Mouse (Mus musculus) hindbrain, postnatal 0 days (tissue): ENCODE measurements around the gene Nfxl1. TPM values are rescaled to one million over a fixed set of nuclear protein-coding genes. Genes with fewer than 3 reads are reported as not detected.

ENCODE experiments used
- ATAC-seq: fragments of 200-750 bp; cut with Nextera tagmentation; 2 replicates; pipeline ENCODE4 v1.8.0; 2017; ENCODE audit warnings: mild to moderate bottlenecking, moderate TSS enrichment, moderate library complexity
- DNase-seq: peaks from one replicate; pipeline ENCODE4 v3.0.0-alpha.2; 2015; ENCODE audit warnings: low spot score
- H3K27ac ChIP-seq: fragments of 300-500 bp; sonication (generic); 2 replicates; pipeline ENCODE4 v1.5.1; 2014; ENCODE audit warnings: mild to moderate bottlenecking
- H3K27me3 ChIP-seq: fragments of 300-500 bp; sonication (generic); 2 replicates; pipeline ENCODE4 v1.6.1; 2014; ENCODE audit warnings: low read length, mixed read lengths; ENCODE audit not compliant: insufficient read depth
- H3K36me3 ChIP-seq: fragments of 300-500 bp; sonication (generic); 2 replicates; pipeline ENCODE4 v1.6.1; 2014; ENCODE audit warnings: low read length, mixed read lengths; ENCODE audit not compliant: insufficient read depth
- H3K4me1 ChIP-seq: fragments of 300-500 bp; sonication (generic); 2 replicates; pipeline ENCODE4 v1.6.1; 2014; ENCODE audit warnings: antibody characterized with exemption, low read length, mixed read lengths; ENCODE audit not compliant: insufficient read depth
- H3K4me2 ChIP-seq: fragments of 300-500 bp; sonication (generic); 2 replicates; pipeline ENCODE4 v1.6.1; 2014; ENCODE audit warnings: low read depth, mild to moderate bottlenecking, low read length, moderate library complexity, mixed read lengths
- H3K4me3 ChIP-seq: fragments of 300-500 bp; sonication (generic); 2 replicates; pipeline ENCODE4 v1.5.1; 2014; ENCODE audit warnings: low read length
- H3K9ac ChIP-seq: fragments of 300-500 bp; sonication (generic); replicated peaks from 2 replicates; pipeline ENCODE4 v1.6.1; 2014; ENCODE audit warnings: mild to moderate bottlenecking, low read length, moderate library complexity, mixed read lengths
- H3K9me3 ChIP-seq: fragments of 300-500 bp; sonication (generic); 2 replicates; pipeline ENCODE4 v1.6.1; 2016; ENCODE audit warnings: low read length, mixed read lengths
- CTCF ChIP-seq: IDR thresholded peaks from 2 replicates; pipeline ENCODE4 v1.5.1; 2016; ENCODE audit warnings: antibody characterized with exemption, control low read depth, low read depth
- WGBS: fragments of 180-500 bp; shearing (Covaris S2); extraction: QIAGEN DNeasy Blood & Tissue Kit; methylation state at CpG from one replicate; pipeline ENCODE4 v1.1.7; 2014; 5-methylcytosine and 5-hydroxymethylcytosine counted together
- polyA plus RNA-seq: library from polyadenylated mRNA; unstranded; fragments of >200 nt; fragmentation: Nextera tagmentation; extraction: Ambion mirVana; gene quantifications from 2 replicates; pipeline ENCODE4 v1.2.1, GENCODE M21; 2015
- total RNA-seq: library from RNA; depleted of rRNA; stranded (reverse); fragments of >200 nt; gene quantifications from 2 replicates; pipeline ENCODE4 v1.2.3, GENCODE M21; 2014; rRNA removed

The Nfxl1 gene
- total and polyA plus RNA-seq, 2 experiments from 2014 or later, result 8.7 to 24.3 TPM

DNA sequence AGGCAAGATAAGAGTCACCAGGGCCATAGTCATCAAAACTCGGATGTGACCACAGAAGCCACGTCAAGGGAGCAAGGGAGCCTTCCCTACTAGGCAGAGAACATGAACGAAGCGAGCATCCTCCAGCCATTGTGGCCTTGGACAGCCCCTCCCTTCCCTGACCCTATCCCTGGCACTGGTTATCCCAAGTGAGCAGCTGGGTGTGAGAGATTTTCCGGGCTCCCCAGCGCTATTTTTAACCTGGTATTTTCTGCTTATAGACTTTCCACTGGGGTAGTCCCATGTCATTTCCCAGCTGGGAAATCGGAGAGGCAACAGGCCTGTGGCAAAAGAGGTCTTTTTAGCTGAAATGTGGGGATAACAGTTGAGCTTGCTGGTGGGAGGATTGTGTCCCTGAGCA lies 65.6 kb downstream of the Nfxl1 start:
- Histone ChIP-seq H3K9ac (no peak overlapping the region), H3K4me1 (no peaks in the 10 kb centered on the region), H3K27me3 (no peaks in the 10 kb centered on the region), H3K4me3 (no peak overlapping the region), H3K27ac (no peak overlapping the region), H3K36me3 (no peaks in the 10 kb centered on the region), H3K4me2 (no peak overlapping the region), H3K9me3 (no peaks in the 10 kb centered on the region)
- WGBS, result 79% methylated on average over 7 of the region's 7 CpGs
- no peak for DNase-seq
- no peak for ATAC-seq
- TF ChIP-seq CTCF, result no peak

DNA sequence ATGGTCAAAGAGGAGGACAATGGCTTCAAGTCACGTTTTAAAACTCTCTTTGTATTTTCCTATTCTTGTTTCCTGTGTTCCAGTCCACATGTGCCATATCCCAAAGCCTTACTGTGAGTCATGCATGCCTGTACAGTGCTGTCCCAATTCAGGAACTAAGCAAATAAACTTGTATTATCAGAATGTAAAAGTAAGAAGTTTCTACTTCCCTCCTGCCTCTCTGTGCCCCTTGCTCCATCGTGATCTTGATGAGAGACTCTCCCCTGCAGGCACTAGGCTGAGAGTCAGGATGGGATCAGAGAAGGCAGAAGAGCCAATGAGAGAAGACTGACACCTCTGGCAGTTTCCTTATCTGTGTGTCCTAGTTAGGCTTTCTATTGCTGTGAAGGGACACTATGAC lies 68.3 kb downstream of the Nfxl1 start:
- no peak overlapping the region for H3K4me2 ChIP-seq
- DNase-seq (no peak), ATAC-seq (no peak)
- no peak overlapping the region for H3K4me3 ChIP-seq
- no peak overlapping the region for H3K9ac ChIP-seq
- no peaks in the 10 kb centered on the region for H3K9me3 ChIP-seq
- H3K27ac ChIP-seq, result no peak overlapping the region
- H3K36me3 ChIP-seq, result no peaks in the 10 kb centered on the region
- WGBS, result 55% methylated on average over 2 of the region's 2 CpGs
- H3K4me1 ChIP-seq, result no peaks in the 10 kb centered on the region
- no peaks in the 10 kb centered on the region for H3K27me3 ChIP-seq
- TF ChIP-seq CTCF, result no peak

DNA sequence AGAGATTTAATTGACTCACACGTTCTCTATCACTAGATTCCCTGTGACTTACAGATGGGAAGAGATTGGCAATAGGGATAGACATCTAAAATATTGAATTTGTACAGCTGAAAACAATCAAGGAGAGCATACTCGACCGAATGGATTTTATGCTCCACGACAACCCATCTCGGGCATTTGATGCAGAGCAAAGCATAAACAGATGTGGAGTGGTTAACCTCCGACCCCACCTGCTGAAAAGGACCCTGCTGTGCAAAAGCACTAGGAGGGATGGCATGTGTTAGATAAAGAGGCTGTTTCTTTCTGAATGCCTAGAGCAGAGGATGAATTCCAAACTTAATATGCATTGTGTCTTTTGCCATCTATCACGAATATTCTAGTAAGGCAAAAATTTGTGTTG lies 79.0 kb downstream of the Nfxl1 start:
- H3K4me1 ChIP-seq, result no peaks in the 10 kb centered on the region
- H3K4me3 ChIP-seq, result no peak overlapping the region
- WGBS, result 29% methylated on average over 7 of the region's 7 CpGs
- no peaks in the 10 kb centered on the region for H3K27me3 ChIP-seq
- H3K4me2 ChIP-seq, result no peak overlapping the region
- H3K9me3 ChIP-seq, result no peaks in the 10 kb centered on the region
- DNase-seq (no peak), ATAC-seq (no peak)
- no peak for TF ChIP-seq CTCF
- H3K9ac ChIP-seq, result no peak overlapping the region
- no peaks in the 10 kb centered on the region for H3K36me3 ChIP-seq
- no peak overlapping the region for H3K27ac ChIP-seq

DNA sequence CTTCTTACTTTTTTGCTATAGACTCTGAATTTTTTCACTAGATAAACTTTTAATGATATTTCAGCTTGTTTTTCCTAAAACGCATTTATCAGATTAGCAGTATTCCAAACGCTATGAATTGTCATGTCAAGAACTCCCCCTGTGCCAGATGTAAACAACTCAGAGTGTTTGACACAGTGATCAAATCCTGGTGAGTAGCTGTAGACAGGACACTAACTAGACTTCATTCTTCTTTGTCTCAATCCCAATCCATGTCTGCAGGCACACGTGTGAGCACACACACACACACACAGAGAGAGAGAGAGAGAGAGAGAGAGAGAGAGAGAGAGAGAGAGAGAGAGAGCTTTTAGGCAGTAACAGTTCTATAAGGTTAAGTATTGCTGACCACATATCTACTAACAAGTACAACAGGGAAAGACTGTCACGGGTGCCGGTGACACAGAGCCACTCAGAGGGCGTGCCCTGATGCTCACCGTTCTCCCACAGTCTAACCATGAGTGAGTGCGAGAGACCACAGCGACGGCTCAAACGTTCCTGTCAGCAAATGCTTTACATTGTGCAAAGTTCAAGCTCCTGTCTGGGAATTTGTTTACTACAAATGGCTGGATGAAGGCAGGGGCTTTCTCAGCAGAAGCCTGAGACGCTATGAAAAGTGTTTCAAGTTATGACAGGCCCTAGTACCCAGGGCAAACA lies 87.0 kb downstream of the Nfxl1 start:
- Histone ChIP-seq H3K4me1 (no peaks in the 10 kb centered on the region), H3K27ac (no peak overlapping the region)
- TF ChIP-seq CTCF, result no peak

DNA sequence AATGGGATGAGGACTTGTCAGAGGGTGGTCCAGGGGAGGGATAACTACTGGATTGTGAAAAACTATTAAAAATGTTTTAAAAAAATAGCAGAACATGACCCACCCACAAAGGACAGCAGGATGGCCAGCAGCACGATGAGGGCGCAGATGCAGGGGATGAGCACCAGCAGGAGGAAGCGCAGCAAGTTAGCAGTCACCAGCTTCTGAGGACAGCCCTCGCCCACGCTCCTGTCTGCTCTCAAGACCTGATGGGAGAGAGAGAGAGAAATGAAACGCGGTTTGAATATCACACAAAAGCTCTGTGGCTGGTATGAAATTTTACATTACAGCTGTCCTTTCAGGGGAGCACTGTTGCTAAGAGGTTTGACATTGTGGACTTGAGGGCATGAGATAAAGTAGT lies 87.7 kb downstream of the Nfxl1 start:
- no peaks in the 10 kb centered on the region for H3K4me1 ChIP-seq
- H3K4me3 ChIP-seq, result no peak overlapping the region
- no peak for DNase-seq
- no peak overlapping the region for H3K9ac ChIP-seq
- H3K36me3 ChIP-seq, result no peaks in the 10 kb centered on the region
- no peak overlapping the region for H3K4me2 ChIP-seq
- TF ChIP-seq CTCF, result no peak
- no peaks in the 10 kb centered on the region for H3K27me3 ChIP-seq
- H3K9me3 ChIP-seq, result no peaks in the 10 kb centered on the region
- no peak for ATAC-seq
- WGBS, result 68% methylated on average over 7 of the region's 7 CpGs
- no peak overlapping the region for H3K27ac ChIP-seq

More for the DNA sequence above, 87.0 kb downstream of the Nfxl1 start:
- Histone ChIP-seq H3K9ac (no peak overlapping the region), H3K4me2 (no peak overlapping the region), H3K36me3 (no peaks in the 10 kb centered on the region), H3K4me3 (no peak overlapping the region), H3K9me3 (no peaks in the 10 kb centered on the region), H3K27me3 (no peaks in the 10 kb centered on the region)
- WGBS, result 70% methylated on average over 12 of the region's 12 CpGs
- ATAC-seq (no peak), DNase-seq (no peak)

DNA sequence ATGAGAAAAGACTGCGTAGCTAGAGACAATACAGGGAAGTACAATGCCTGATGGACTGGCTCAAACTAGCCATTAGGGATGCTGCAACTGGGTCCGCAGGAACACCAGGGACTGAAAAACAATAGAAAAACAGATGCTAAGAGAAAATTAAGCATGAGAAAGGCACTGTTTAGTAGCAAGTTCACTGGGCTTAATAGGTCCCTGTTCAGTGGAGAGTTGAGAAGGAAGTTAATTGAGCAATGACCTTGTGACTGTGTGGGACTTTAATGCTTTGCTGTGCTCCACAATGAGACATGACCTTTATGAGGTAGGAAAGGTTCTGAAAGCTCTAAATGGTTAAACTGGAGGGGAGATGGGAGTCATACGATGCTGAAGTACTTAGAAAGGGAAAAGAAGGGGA lies 94.6 kb downstream of the Nfxl1 start:
- H3K36me3 ChIP-seq, result no peaks in the 10 kb centered on the region
- no peak for ATAC-seq
- TF ChIP-seq CTCF, result no peak
- no peaks in the 10 kb centered on the region for H3K4me1 ChIP-seq
- DNase-seq, result no peak
- no peak overlapping the region for H3K27ac ChIP-seq
- H3K4me2 ChIP-seq, result no peak overlapping the region
- no peaks in the 10 kb centered on the region for H3K9me3 ChIP-seq
- no peaks in the 10 kb centered on the region for H3K27me3 ChIP-seq
- 71% methylated on average over 3 of the region's 3 CpGs for WGBS
- no peak overlapping the region for H3K9ac ChIP-seq
- no peak overlapping the region for H3K4me3 ChIP-seq

Other genes with a start within 250 kb of the Nfxl1 start
- gene Corin, start 55.2 kb downstream of the Nfxl1 start, total RNA-seq, result 0.72 and 1.1 TPM in 2 replicates
- 0.71 and 0.96 TPM in 2 replicates for gene Corin, start 55.2 kb downstream of the Nfxl1 start, polyA plus RNA-seq
- 5.2 and 5.4 TPM in 2 replicates for gene Zar1, start 21.6 kb upstream of the Nfxl1 start, total RNA-seq
- gene Zar1, start 21.6 kb upstream of the Nfxl1 start, polyA plus RNA-seq, result 7.3 and 8.0 TPM in 2 replicates
- gene Gm5868, start 27.9 kb upstream of the Nfxl1 start, total RNA-seq, result 3.5 and 5.0 TPM in 2 replicates
- gene Gm5868, start 27.9 kb upstream of the Nfxl1 start, polyA plus RNA-seq, result 4.6 and 5.7 TPM in 2 replicates
- not detected in 2 replicates for gene Cnga1, start 84.6 kb upstream of the Nfxl1 start, total RNA-seq
- not detected in 2 replicates for gene Cnga1, start 84.6 kb upstream of the Nfxl1 start, polyA plus RNA-seq
- 0.07 and 0.31 TPM in 2 replicates for gene Nipal1, start 88.1 kb upstream of the Nfxl1 start, total RNA-seq
- 0.60 and 1.3 TPM in 2 replicates for gene Nipal1, start 88.1 kb upstream of the Nfxl1 start, polyA plus RNA-seq
- gene Txk, start 193.1 kb upstream of the Nfxl1 start, total RNA-seq, result 0.21 TPM in 1 of 2 replicates, not detected in the other
- 0.33 and 0.35 TPM in 2 replicates for gene Txk, start 193.1 kb upstream of the Nfxl1 start, polyA plus RNA-seq